Mouse (Mus musculus) c-Kit-positive CD71-negative TER-119-negative erythroid progenitor cells, embryonic 14.5 days (primary cell): ENCODE data around the gene Otub1.

Experiments
- DNase-seq: peaks from one replicate; pipeline ENCODE4 v3.0.0-alpha.2; 2013; ENCODE audit warnings: low read depth

The Otub1 gene

DNA sequence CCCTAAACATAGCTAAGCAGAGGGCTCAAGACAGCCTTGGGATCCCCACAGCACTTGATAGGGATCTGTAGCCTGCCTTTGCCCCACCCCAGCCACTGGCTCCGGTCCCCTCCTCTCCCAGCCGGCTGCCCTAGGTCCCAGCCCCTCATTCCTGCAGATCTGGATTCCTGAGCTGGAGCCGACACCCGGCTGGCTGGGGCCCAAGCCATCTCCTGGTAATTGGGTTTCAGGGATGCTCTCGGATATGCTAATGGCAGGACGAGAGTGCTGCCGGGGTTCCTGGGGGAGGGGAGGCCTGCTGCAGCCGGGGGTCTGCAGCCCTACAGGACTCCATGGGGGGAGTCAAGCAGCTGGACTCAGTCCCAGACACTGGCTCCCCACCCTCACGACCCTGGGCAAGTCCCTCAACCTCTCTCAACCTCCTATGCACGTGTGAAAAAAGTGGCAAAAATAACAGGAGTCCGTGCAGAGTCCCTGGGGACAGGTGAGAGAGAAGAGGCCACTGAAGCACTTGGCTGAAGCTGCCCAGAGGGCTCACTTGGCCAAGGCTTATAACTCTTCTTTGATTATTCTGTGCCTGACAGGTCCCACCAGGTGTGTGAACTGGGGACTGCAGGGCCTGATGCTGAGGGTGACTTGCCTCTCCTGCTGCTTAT is 29.9 kb downstream of the Otub1 start:
- no peak for DNase-seq

DNA sequence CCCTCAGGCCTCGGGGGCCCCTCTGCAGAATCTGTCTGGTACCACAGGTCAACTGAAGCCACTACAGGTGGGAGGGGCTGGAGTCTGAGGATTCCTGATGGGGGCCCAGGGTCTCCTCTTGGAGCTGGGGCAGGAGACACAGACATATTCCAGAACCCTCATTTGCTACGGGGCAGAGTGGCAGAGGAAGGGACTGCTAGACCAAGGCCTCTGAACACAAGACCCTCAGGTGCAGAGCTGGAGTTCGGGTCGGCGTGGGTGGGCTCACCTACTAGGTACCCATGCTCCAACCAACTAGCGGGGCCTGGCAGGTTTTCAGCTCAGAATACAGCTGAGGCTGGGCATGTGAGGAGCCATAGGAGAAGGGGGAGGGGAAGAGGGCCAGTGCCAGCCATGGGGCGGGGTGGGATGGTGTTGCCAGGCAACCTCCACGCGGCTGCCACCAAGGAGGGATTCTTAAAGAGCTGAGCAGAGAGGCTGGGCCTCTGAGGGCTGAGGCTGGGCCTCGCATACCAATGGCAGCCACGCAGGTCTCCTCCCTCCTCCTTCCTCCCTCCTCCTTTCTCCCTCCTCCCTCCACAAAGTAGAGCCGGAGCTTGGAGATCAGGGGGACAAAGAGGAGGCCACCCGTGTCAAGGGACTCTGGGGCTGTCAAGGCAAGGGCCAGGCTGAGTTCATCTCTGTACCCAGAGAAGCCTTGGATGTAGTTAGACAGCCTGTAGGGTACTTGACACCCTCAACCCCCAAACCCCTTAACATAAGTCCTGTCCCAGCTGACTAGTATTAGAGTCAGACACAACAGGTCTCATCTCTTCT is 33.9 kb downstream of the Otub1 start:
- no peak for DNase-seq

DNA sequence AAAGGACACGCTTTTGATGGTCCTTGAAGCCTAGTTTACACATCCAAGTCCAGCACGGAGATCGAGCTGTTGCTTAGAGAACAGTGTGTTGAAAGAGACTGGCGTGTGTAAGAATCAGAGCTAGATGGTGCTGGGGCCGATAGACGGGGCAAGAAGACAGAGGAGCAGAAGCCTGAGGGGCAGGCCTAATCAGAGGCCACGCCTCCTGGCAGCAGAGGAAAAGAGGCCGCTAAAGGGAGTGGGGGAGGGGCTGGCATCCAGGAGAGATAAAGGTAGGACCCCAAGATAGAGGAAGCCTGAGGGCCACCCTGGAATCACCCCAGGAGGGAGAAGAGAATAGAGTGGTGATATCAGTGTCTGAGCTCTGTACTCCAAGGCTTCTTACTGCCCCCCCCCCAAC is 34.7 kb downstream of the Otub1 start:
- no peak for DNase-seq

DNA sequence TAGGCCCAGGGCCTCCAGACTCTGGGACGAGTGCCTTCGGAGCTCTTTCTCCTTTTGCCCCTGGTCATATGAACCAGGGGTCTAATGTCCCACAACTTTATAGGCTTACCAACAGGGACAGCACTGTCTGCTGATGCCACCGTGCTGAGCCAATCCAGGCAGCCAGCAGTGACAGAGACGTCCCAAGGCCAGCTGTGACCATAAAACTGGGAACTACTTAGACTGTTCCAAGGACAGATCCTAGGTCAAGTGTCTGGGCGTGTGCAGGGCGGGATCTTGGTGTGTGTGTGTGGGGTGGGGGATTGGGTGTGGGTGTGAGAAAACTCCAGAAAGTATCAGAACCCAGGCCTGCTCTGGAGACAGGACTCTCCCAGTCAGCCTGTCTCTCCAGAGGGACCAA is 35.2 kb downstream of the Otub1 start:
- no peak for DNase-seq

DNA sequence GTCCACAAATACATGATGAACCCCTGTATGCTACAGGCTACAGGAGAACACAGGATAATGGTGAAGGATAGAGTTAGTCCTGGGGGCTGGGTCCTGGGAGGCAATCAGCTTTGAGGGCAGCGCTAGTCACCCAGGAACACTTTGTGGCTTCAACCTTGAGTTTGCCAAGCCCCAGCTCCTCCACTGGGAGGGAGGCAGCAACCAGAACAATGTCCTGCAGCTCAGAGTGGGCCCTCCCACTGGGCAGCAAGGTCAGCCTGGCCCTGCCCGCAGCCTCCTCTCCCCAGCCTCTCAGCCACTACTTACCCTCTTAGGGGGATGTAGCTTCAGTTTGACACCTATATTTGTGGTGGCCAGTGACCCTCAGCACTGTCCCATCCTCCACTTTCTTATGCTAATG is 37.7 kb downstream of the Otub1 start:
- no peak for DNase-seq

DNA sequence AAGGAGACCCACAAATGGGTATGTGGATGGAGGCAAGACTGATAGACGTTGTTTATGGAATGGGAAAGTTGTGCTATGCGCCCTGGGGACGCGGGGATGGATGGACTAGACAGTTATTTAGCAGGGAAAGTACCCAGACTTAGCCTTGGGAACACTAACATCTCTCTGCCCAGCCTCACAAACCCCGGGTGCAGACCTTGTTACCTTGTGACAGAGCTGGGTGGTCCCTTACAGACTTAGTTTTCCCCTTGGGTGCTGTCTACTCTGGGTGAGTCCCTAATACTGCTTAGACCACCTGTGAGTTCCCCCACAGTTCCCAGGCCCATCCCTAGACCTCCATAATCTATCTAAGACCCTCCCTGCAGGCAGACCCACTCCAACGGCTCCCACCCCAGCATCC is 39.3 kb downstream of the Otub1 start:
- no peak for DNase-seq

DNA sequence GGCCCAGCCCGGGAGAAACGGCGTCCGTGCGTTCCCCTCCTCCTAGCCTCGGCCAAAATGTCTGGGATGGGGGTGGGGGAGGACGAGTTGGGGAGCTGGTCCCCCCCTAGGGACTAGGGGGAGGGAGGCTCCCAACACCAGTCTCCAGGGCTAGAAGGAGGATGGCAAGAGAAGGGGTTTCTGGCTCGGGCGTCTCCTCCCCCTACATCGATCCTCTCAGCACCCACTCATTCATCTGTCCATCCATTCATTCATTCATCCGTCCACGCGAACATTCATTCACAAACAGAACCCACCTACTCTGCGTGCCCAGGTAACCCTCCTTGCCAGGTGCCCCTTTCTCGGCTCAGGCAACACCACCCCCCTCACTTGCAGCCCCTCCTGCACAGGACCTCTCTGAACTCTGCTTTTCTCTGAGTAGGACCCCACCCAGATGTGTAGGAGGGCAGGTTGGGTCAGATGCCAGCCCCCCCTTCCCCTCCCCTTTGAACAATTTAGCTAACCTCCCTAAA is 39.9 kb downstream of the Otub1 start:
- DNase-seq: no peak

DNA sequence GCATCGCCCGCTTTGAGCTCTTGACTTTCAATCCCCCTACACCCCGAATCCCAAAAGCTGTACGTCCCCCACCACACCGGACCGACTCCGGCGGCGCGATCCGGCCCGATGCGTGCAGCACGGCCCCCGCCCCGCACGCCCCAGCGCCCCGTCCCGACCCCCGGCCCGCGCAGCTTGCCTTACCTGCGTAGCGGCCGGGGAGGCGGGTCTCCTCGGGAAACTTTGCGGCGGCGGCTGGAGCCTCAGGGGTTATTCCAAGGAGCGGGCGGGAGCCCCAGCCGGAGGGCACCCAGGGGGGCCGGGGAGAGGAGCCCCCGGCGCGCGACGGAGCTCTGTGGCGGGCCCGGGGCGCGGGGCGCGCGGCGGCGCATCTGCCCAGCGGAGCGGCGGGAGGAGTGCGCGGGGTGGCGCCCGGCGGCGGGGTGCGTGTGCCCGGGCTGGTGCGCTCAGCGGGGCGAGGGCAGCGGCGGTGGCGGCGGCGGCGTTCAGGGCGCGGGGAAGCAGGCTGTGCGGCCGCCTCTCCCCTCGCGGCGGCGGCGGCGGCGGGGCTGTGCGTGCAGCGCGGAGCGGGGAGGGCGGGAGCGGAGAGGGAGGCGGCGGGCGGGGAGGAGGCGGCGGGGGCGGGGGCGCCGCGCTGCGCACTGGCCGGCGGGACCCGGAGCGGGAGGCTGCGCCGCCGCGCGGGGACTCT is 40.5 kb downstream of the Otub1 start:
- DNase-seq: no peak

DNA sequence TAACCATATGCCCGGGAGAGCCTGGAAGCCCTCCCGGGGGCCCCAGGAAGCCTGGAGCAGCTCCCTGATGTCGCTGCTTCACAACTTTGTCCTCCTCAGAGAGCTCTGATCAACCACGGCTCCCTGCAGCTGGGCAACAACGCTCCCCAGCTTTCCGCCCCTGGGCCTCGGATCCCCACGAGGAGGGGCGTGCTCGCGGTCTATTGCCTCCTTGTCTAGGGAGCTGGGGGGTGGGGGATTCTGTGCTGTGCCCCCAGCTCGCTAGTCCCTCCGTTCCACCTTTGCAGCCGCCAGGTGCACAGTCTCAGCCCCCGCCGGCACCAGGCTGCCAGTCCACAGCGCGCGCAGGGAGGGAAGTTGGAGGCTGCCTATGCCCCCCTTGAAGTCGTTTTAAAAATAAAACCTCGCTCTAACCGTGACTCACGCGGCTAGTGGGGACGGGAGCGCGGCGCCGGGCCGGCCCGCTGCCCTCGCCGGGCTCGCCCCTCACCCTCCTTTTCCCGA is 41.2 kb downstream of the Otub1 start:
- DNase-seq: no peak

DNA sequence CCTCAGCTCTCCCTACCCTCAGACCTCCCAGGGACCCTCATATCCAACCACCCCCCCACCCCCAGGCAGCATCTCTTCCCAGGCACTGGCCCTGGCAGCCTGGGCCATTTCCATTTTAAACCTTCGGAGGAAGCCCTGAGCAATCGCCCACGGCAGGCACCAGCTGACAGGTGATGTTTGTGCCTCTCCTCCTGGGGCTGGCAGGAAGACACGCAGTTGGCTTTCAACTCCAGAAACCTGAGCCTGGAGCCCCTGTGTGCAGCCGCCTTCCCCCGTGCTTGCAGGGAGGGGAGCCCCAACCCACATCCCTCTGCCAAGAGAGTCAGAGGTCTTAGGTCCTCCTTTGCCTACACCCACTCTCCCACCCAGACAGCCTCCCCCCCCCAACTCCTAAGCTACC is 41.9 kb downstream of the Otub1 start:
- no peak for DNase-seq

DNA sequence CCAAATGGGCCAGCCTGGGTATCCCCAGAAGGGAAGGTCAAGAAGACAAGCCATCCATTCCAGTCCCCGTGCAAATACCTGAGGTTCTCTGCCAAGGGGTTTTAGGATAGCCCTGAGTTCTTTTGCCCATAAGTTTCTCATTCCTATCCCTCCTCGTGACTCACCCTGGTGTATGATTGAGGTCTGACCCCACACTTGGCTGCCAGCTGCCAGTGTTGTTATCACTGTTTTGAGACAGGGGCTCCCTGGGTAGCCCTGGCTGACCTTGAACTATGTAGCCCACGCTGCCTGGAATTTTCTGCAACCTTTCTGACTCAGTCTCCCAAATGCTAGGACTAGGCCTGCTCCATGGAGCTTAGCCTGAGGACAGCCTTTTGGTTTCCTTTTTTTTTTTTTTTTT is 45.1 kb downstream of the Otub1 start:
- no peak for DNase-seq

DNA sequence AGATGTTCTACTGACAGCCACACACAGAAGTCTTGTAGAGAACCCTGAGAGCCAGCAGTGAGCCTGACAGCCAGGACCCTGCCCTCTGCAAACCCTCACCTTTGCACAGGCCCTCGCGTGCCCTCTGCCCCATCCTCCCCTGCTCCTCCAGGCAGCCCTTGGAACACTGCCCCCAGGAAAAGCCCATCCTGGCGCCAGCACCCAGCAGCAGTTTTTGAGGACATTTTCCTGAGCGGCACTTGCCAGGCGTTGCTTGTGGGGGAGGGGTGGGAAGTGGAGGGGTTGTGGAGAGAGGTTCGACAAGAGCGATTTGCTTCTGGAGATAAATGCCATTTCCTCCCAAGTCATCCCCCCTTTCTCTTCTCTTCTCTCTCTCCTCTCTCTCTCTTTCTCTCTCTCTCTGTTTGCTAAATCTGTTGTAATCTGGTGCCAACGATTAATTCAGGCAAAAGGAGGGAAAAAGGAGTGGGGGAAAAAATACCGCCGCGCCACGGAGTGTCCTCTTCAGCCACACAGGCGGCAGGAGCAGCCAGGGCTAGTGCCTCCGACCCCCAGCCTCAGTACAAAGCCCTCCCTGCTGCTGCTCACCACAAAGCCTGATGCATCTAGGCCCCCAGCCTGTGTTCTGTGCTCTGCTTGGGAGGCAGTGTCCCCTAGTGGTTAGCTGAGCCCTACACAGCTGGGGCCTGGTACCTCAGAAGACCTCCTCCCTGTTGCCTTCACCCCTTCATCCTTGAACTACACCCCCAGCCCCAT is 45.8 kb downstream of the Otub1 start:
- DNase-seq: no peak

DNA sequence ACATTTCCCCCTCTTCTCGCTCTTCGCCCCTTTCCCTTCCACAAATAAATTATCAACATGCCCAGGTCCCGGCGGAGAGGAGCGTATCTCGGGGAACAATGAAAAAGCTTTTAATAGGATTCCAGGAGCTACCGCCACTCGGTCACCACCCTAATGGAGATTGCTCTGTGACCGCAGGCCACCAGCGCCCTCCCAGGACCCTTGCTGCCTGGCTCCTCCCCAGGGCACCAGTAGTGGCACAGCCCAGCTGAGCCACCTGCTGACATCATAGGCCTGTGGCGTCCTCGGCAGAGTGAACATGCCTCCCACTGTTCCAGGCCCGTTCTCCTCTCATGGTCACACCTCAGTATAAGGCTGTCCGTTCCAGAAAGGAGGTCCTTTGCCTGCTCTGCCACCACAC is 48.4 kb downstream of the Otub1 start:
- DNase-seq: no peak

DNA sequence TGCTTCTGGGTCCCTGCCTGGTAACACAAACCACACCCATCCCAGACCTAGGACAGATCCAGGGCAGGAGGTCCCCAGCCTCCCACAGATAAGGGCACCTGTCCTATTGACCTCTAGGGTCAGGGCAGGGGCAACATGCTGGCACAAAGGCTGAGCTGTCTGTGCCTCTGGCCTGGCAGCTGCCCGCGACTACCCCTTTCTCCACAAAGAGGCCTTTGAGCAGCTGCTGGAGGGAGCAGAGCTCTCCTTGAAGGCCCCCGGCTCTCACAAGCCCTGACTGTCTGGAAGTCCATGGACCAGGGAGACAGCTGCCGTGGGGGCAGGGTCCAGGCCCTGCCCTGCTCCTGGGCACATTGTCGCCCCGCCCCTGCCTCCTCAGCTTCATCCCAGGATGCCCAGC is 50.9 kb downstream of the Otub1 start:
- no peak for DNase-seq

DNA sequence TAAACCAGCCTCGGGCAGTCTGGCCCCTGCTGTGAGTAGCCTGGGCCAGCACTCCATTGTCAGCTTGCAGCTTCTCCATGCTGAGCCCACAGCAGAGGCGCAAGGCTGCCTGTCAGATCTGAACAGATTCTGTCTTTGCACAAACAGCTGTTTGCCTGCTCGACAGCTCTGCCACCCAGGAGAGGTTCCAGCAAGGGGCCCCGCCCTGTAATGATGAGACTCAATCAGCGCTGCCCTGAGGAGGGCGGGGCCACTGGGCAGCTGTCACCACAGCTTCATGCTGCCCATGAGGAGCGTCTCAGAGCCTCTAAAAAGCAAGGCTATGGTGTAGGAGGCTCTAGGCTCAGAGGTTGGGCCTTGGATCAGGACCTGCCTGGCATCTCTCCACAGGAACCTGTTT is 52.9 kb downstream of the Otub1 start:
- DNase-seq: no peak

DNA sequence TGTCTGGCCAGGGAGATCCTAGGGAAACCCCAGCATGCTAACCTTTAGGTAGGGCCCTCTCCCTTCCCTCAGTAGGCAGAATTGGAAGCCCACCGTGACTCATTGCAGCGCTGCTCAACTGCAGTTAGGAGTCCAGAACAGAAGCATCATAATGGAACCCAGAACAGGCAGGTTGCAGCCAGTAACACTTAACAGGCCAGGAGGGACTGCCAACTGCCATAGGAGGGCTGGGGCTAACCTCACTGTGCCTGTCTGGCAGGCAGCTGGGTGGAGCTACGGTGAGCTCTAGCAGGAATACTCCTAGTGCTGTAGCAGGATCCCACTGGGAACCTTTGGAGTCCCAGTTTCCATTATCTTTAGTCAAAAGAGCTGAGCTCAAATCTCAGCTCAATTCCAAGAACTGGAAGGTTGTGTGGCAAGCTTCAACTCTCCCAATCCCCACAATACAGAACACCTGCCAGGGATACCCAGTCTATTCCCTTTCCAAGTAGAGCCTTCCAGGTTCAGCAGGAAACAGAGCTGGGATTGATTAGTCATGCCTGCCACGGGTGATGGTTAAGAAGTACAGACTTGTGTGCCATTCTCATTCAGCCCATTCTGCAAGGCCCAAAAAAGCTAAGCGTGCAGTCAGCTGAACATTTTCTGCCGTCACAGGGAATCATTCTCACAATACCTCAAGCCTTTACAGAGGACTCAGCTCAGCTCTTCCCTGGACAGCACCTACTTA is 54.0 kb downstream of the Otub1 start:
- no peak for DNase-seq

DNA sequence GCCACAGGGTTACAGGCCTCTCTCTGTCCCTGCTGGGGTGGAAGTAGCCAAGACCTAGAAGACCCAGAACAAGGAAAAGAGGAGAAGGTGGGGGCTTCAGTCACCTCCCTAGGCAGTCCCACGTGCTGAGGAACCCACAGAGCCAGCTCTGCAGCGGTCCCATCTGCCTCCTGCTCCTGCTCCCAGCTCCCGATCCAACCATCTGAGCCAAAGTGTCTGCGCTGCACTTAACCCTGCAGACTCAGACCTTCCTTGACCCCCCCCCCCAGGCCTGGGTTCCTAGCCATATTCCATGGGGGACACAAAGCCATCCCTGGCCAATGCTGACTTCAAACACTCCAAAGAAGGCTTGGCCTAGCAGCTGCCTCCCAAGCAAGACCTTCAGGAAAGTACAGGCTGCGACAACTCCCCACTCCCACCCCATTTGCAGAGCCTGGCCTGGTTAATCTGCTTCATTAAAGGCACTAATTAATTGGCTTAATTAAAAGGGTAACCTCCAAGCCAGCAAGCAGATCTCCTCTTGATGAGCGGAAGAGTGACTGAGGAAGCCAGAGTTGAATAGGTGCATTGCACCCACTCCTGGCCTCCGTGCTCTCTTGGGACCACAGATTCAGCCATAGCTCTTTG is 54.7 kb downstream of the Otub1 start:
- no peak for DNase-seq

DNA sequence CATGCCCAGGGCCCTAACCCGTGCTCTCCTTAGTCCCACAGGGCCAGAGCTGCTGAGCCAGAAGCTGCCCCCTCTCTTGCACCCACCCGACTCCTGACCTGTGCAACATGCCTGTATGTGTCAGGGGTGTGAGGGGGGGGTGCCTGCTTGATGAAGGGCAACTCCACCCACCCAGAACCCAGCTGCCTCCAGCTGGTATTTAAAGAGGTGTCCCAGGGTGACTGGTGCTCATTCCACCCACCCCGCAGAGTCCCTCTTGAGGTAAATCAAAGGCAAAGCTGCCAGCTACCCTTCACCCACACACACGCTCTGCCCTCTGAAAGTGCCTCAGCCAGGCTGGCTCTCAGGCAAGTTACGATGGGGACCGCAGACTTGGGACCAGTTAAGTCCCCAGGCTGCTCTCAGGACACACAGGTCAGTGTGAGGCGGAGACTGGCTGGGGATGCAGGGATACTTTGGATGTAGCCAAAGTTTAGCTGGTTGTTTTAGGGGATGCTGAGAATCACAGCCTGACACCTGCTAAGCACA is 56.9 kb downstream of the Otub1 start:
- DNase-seq: no peak

DNA sequence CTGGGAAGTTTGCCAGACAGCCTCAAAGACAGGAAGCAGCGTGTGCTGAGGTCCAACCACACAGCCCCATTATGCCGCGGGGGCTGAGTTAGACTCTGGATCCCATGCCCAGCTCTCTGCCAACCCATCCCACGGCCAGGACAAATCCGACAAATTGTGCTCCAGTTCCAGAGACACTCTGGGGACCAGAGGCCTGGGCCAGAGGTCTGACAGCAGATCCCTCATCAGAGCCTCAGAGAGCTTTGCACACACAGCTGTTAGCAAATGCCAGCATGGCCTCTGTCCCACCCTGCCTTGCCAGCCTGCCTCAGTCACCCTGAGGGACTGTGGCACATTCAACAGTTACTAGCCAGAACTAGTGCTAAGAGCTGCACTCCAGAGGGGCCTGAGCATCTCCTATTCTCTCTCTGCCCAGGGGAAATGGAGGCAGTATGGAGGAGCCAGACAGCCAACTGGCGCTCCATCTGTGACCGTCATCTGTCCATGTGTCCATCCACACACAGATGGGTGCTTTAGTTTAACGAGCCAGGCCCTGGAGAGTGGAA is 57.5 kb downstream of the Otub1 start:
- no peak for DNase-seq
